Mouse (Mus musculus) ES-E14 (cell line): ENCODE data around the gene Fam240a.

Experiments
- CHD2 ChIP-seq: IDR thresholded peaks from 2 replicates; pipeline ENCODE4 v1.6.1; 2014; ENCODE audit warnings: mild to moderate bottlenecking, low read depth, low read length, inconsistent platforms
- MAFK ChIP-seq: IDR thresholded peaks from 2 replicates; pipeline ENCODE4 v1.6.1; 2014; ENCODE audit warnings: mild to moderate bottlenecking, low read depth, low read length, inconsistent platforms; ENCODE audit not compliant: insufficient read depth
- ZNF384 ChIP-seq: IDR thresholded peaks from 2 replicates; pipeline ENCODE4 v1.6.1; 2012; ENCODE audit warnings: low read depth, low read length, inconsistent platforms

DNA sequence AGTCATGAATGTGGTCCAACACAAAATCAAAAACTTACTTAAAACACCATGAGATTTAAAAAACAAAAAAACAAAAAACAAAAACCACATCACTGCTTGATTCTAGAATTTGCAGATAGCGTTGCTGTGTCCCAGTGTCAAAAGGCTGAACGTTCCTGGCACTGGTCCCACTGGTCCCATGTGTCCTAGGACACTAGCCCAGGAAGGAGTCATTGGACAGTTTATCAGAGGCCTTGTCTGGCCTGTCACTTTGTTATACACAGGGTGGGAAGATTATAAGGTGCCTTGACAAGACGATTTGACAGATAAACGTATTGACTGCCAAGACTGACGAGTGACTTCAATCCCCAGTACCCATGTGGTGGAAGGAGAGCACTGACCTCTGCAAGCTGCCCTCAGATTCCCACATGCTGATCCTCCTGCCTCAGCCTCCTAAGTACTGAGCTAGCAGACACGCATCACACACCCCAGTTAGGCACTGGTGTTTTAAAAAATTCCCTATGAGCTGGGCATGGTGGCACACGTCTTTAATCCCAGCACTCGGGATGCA is 47.0 kb upstream of the Fam240a start:
- TF ChIP-seq ZNF384, result no peak
- TF ChIP-seq CHD2, result no peak
- no peak for TF ChIP-seq MAFK
